Mouse (Mus musculus): Measurements from ENCODE around the gene Eya3.
"Not testable (repeated sequence)": the region's sequence is repeated elsewhere in the genome, so short reads cannot be mapped to it uniquely, and the experiment has no call there.

Gene Eya3

DNA sequence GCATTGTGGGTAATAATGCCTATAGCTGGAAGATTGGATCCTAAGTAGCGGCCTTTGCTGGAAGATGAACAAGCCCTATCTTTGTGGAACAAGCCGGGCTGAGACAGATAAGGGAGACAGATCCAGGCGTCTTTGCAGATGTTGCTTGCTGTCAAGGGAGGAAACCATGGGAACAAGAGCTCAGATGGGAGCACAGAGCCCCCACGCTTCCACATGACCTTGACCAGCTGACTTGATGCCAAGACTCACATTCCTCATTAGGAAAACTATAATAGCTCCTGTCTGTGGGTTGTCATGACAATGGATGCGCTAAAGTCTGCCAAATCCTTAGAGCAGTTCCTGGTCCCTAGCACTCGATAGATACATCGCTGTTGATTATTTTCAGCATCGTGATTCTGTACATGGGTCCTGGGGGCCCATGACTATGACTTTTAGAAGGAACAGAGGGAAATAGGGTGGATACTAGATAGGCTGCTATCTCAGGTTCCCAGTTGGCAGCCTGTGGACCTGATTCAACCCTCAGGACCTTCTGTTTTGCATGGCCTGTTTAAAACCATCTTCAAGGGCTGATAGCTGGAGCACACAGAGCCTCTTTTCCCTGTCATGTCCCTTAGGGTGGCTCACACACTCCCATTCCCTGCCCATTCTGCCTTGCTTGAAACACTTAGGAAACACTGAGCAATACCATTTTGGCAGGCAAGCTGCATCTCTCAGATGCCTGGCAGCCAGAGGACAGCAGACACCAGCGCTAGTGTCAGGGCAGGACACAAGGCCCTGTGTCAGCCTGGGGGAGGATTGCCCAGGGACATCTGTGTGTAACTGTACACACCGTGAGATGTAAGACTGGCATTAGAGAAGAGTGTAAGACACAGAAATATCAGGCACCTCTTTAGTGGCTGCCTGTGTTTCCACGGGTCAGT is 105.5 kb downstream of the Eya3 start:
- DNase-seq, result no peak

- DNase-seq, result no peak
Observed at GRCm38 (mm10) chr4:132746911-132747517, 108.2 kb downstream of the Eya3 start.

DNA sequence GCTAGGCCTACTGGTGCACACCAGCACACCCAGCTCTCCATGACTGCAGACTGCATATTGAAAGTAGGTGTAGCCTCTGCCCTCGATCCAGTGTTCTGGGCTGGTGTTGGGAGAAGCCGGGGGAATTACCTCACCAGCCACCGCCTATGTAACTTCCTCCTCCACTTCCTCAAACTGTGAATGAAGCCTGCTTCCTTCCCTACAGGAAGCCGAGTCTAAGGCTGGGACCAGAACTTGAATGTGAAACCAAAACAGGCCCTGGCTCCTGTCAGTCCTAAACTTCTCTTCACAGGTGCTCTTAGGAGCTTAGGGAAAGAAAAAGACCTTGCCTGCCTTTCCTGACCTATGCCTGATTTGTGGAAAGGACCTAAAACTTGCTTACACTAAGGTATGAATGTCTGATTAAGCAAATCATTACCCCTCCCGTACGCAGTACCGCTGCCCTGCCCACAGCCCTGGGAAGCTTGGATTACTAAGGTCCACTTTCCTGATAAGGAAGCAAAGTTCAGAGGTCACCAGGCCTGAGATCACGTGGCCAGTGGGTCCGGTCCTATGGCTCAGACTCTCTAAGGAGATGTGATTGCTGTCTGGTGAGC is 109.0 kb downstream of the Eya3 start:
- peak; percentile 42 to 55 for DNase-seq

GRCm38 (mm10) chr4:132748778-132749177 is 110.0 kb downstream of the Eya3 start:
- DNase-seq, result no peak

DNA sequence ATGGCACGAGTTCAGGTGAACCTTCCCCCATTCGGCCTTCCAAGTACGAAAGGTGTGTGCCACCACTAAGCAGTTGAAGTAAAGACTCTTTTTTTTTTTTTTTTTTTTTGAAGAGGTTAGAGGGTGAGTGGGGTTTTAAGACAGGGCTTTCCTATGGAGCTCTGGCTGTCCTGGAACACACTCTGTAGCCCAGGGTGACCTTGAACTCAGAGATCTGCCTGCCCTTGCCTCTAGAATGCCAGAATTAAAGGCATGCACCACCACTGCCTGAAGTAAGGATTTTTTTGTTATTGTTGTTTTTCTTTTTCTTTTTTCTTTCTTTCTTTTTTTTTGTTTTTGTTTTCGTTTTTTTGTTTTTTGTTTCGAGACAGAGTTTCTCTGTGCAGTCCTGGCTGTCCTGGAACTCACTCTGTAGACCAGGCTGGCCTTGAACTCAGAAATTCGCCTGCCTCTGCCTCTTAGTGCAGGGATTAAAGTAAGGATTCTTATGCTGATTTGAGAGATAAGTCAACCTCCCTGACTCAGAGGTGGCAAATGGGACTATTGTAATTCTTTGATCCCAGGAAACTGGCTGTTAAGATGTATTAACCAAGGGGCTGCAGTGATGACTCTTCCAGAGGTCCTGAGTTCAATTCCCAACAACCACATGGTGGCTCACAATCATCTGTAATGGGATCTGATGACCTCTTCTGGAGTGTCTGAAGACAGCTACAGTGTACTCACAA is 110.6 kb downstream of the Eya3 start:
- no peak for DNase-seq

DNA sequence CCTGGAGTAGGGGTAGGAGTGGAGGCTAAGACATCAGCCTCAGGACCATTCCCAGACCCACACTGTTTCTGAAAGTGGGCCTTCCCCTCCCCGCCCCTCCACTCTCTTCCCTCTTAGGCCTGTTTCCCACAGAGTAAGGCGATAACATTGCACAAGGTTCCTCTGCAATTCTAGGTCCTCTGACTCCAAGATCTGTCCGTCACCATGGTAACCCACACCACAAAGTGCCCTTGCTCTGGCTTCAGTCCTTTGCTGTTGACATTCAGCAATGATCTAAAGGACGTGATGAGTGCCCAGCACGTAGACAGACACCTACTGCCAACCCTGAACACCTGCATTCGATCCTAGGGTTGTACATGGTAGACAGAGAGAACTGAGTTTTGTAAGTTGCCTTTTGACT is 114.2 kb downstream of the Eya3 start:
- DNase-seq, result no peak

DNA sequence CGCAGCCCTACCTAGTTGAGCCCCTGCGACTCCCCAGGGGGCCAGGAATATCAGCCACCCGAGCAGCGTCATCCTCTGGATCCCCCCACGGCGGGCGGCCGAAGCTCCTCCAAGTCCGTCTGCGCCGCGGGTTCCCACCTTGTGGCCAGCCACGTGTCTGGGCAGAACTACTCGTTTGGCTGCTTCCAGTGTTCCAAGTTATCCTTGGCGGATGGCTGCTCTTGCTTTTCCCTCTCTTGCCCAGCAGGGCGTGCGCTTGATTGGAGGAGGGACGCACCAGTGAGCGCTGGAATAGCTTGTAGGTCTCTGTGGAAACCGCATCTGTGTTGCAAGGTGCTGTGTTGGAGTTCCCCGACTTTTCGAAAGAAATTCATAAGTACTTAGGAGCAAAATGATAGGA is 118.2 kb downstream of the Eya3 start, which contains the start of gene Smpdl3b:
Gene Smpdl3b, minus strand, starts transcription at position 279 of the 400 bp plus-strand sequence.
- peak in 1 of 2 experiments; percentile 33 for DNase-seq

DNA sequence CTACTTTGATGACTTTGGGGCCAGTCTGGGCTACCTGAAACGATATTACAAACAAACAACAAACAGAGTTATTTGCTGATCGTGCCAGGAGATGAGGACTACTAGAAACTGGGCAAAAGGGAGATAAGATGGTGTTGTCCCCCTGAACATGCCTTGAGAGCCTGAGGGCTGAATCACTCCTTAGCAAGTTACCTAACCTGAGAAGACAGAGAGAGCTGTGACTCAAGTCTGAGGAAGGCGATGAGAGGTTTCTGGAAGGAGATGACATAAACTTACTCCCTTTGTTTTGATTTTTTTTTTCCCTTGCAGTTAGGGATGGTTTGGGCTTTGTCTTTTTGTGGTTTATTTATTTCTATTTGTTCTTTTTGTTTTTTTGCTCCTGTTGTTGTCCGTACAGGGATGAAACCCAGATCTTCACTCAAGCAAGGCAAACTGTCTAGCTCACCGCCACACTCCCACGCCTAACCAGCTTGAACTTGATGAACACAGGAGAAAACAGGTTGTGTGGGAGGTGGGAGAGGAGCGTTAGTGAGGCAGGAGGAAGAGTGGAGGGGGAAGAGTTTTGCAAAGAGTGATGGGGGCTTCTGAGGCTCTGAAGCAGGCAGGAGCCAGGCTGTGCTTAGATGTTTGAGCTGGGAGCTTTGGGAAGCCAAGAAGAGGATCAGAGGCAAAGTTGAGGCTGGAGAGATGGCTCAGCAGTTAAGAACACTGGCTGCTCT is 119.0 kb downstream of the Eya3 start:
- no peak for DNase-seq

- DNase-seq, result no peak
Observed at GRCm38 (mm10) chr4:132760296-132760695, 121.5 kb downstream of the Eya3 start.

DNA sequence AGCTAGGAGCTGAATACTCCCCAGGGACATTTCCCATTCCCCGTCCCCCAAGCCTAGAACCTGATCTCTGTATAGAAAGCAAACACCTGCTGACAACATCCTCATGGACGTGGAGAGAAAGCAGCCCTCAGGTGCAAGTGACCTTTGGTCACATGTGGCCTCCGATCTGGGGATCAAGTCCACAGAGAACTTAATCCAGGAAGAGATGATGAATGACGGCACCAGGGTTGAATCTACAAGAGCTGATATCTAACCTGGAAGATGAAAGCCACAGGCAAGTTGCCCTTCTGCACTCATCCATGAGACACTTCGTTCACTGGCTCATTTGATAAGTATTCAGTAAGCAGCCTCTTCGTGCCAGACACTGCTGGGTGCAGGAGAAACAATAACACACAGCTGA is 123.8 kb downstream of the Eya3 start:
- DNase-seq, result no peak

- DNase-seq, result not testable (repeated sequence)
Observed at GRCm38 (mm10) chr4:132763125-132763524, 124.3 kb downstream of the Eya3 start.

DNA sequence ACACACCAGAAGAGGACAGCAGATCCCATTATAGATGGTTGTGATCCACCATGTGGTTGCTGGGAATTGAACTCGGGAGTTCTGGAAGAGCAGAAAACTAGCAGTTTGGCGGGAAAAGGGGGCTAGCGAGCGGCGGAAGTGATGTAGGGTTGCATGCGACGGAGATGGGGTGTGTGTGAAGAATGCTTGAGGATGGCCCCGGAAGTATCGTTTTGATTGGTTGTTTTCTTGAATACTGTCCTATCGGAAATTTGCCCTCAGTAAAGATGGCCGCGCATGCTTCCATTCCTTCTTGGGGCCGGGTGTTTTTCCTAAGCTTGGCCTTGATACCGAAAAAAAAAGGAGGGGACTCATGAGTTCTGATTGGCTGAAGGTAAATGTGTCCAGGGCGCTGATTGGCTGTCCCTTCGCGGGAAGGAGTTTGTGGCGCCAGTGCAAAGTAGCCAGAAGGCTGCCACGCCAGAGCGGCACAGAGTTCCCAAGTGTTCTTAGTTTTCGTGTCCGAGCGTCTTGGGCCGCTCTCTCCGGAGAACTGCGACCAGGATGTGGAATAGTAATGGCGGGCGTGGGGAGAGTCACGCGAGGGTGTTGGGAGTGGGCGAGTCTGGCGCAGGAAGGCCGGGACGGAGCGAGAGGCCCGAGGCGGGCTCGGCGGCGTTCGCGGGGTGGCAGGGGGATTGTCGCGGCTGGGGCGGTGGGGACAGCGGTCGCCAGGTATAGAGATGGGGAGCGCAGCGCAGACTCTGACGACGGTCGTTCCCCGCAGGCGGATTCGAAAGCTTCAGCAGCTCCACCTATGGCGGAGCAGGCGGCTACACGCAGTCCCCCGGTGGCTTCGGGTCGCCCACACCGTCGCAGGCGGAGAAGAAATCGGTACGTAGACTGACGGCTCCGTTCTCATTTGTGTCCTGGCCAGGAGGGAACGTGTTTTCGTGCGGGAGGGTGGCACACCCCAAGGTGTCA is 129.4 kb downstream of the Eya3 start, which contains the start of gene Rpa2:
Gene Rpa2, plus strand, starts transcription at position 419 of the 963 bp plus-strand sequence.
- DNase-seq, result peak; percentile 92 to 97

- no peak for DNase-seq
Observed at GRCm38 (mm10) chr4:132771776-132772175, 133.0 kb downstream of the Eya3 start.
